ENCODE assay signal across 26 mouse cellular contexts in the genomic region with DNA sequence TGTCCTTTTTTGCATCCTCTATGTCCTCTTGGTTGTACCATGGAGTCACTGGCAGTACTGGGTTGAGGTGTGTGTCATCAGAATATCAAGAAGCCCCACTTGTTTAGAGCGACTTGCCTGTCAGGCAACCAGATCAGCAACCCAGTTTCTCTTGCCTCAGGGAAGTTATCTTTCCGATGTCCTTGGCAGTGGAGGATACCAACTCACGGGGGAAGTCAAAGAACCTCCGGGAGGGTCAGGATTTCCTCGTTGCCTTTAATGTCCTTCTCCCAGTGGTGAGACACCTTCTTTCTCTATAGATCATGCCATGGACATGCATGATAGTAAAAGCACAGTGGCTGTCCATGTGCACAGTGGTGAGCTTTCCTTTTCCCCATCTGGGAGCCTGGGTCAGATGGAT. TPM values are rescaled to one million over a fixed set of nuclear protein-coding genes. Genes with fewer than 3 reads are reported as not detected.
"Had no signal": no experiment of that assay in that cellular context is flagged by ENCODE, and none has a peak within 500 bp of the region (broad histone marks: within the 10 kb centered on the region; RNA-seq: fewer than 3 reads in every experiment).

No protein-coding gene starts in this region.

- DNase-seq: gastrocnemius, postnatal 36 days; heart, adult 11 months; heart, postnatal 36 days; kidney, adult 11 months; kidney, adult 2 months; kidney, adult 9 months; kidney, postnatal 14 days; kidney, postnatal 36 days; layer of hippocampus, adult 9-11 months; layer of hippocampus, postnatal 36 days; liver; liver, embryonic 13.5 days had no signal

- H3K4me2 ChIP-seq: heart, embryonic 11.5 days; heart, embryonic 13.5 days; heart, embryonic 15.5 days; hindbrain, embryonic 13.5 days; hindbrain, embryonic 15.5 days; kidney, embryonic 15.5 days; limb, embryonic 12.5 days; liver, embryonic 13.5 days; liver, embryonic 15.5 days had no signal

- H3K4me1 ChIP-seq: heart, embryonic 13.5 days; heart, embryonic 15.5 days; hindbrain, embryonic 13.5 days; hindbrain, embryonic 15.5 days; kidney, embryonic 15.5 days; limb, embryonic 12.5 days; liver, embryonic 13.5 days had no signal

- H3K36me3 ChIP-seq: heart, embryonic 13.5 days; heart, embryonic 15.5 days; hindbrain, embryonic 13.5 days; hindbrain, embryonic 15.5 days; kidney, embryonic 15.5 days; limb, embryonic 10.5 days; limb, embryonic 12.5 days; liver, embryonic 13.5 days; liver, embryonic 15.5 days had no signal

- H3K4me3 ChIP-seq: heart, adult 2 months; heart, embryonic 13.5 days; heart, embryonic 15.5 days; hindbrain, embryonic 13.5 days; hindbrain, embryonic 15.5 days; kidney, embryonic 15.5 days; limb, embryonic 10.5 days; limb, embryonic 12.5 days; liver, embryonic 13.5 days; liver, embryonic 15.5 days had no signal

- H3K27ac ChIP-seq: heart, adult 2 months; heart, embryonic 13.5 days; heart, embryonic 15.5 days; hindbrain, embryonic 13.5 days; hindbrain, embryonic 15.5 days; hindbrain, postnatal 0 days; kidney, embryonic 15.5 days; kidney, postnatal 0 days; limb, embryonic 10.5 days; limb, embryonic 12.5 days; liver, embryonic 13.5 days; liver, embryonic 15.5 days had no signal

- ATAC-seq: hindbrain, postnatal 0 days; intestine, embryonic 16.5 days had no signal

- H3K9ac ChIP-seq: heart, embryonic 13.5 days; heart, embryonic 15.5 days; hindbrain, embryonic 13.5 days; hindbrain, embryonic 15.5 days; kidney, embryonic 15.5 days; limb, embryonic 12.5 days; liver, embryonic 13.5 days; liver, embryonic 15.5 days had no signal

- H3K9me3 ChIP-seq: heart, embryonic 13.5 days; heart, embryonic 15.5 days; hindbrain, embryonic 13.5 days; hindbrain, embryonic 15.5 days; kidney, embryonic 15.5 days; limb, embryonic 10.5 days; limb, embryonic 12.5 days; liver, embryonic 13.5 days; liver, embryonic 15.5 days had no signal

- H3K27me3 ChIP-seq: heart, embryonic 13.5 days; heart, embryonic 15.5 days; hindbrain, embryonic 13.5 days; hindbrain, embryonic 15.5 days; kidney, embryonic 15.5 days; limb, embryonic 12.5 days; liver, embryonic 13.5 days; liver, embryonic 15.5 days had no signal

RNA-seq across cellular contexts. Expression of gene C1s1, which starts 40.1 kb away (rescaled TPM):
- total RNA-seq: hematopoietic stem cell, adult 5-6 weeks had no signal
